Mouse (Mus musculus): ENCODE results near the gene Olfr1283. TPM values are rescaled to one million over a fixed set of nuclear protein-coding genes. Genes with fewer than 3 reads are reported as not detected.

The Olfr1283 gene
- polyA plus RNA-seq (2014; fragmentation: Illumina TruSeq; extraction: RNeasy Lipid Tissue Mini Kit (QIAGEN cat#74804); ENCODE audit: low read depth, low replicate concordance), result not detected

DNA sequence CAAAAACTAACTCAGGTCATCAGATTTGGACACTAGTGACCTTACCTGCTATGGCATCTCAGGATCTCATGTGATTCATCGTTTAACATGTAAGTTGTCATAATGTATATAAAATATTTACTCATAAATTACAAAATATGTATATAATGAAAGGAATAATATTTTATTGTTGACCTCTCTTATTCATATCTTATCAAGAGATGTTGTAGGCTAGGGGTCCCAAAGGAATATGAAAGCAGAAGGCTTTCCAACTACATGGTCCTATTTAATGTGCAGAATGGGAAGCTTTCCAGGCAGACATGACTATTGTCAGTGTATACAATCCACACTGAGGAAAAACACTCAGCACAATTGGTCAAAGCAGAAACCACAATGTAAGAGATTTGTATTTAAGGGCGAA is at the start of gene Olfr1283:
Gene Olfr1283 (plus strand): TSS at position 301 of the 400 bp plus-strand sequence.

DNA sequence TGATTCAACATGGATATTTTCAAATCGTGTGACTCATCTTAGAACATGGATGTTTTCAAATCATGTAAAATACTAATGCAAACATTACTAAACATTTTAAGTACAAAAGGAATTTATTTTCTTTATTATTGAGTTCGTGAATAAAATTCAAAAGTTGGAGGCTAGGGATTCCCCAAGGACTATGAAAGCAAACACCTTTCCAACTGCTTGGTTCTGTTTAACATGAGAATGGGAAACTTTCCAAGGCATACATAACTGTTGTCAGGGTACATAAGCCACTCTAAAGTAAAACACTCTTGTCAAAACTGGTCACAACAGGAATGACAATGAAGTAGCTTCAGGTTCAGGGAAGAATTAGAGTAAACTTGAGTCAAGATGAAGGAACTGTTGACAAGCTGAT is 40.4 kb upstream of the Olfr1283 start, which contains the start of gene Olfr1281:
Gene Olfr1281 (plus strand): TSS at position 301 of the 400 bp plus-strand sequence.

DNA sequence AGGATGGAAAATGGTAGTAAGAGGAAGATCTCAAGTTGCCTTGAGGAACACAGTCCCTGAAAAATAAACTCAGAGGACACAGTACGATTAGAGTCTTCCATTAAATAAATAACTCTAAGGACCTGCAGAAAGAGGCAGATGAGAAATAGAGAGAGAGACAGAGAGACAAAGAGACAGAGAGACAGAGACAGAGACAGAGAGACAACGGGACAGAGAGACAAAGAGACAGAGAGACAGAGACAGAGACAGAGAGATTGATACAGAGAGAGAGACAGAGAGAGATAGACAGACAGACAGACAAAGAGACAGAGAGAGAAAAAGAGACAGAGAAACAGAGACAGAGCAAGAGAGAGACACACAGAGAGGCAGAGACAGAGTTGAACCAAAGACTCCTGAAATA is 30.6 kb upstream of the Olfr1283 start, which contains the start of gene Olfr1282:
Gene Olfr1282 (minus strand): TSS at position 101 of the 400 bp plus-strand sequence.

DNA sequence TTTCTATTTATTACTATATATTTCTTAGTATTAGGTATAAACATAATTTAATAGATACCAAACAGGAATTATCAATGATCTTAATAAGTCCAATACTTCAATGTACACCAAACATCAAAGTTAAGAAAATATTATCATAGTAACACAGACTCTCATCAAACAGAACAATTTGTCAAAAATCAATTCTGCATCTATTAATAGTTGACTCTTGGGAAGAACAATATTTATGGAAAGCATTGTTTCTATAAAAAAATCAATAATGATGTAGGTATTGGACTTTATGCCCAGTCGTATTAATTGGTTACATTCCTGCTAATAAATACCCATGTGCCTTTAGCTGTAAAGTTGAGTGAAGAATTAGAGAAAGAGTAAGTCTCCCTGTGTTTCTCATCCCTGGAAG is 8.6 kb downstream of the Olfr1283 start, which contains the start of gene Olfr1284:
Gene Olfr1284 (plus strand): TSS at position 301 of the 400 bp plus-strand sequence.

Other genes starting within 250 kb of the Olfr1283 start
- not detected for gene Gm15130, start 213.9 kb upstream of the Olfr1283 start, polyA plus RNA-seq (2014; fragmentation: Illumina TruSeq; extraction: RNeasy Lipid Tissue Mini Kit (QIAGEN cat#74804); ENCODE audit: low read depth, low replicate concordance)
- gene 4930430A15Rik, start 137.2 kb upstream of the Olfr1283 start, polyA plus RNA-seq (2014; fragmentation: Illumina TruSeq; extraction: RNeasy Lipid Tissue Mini Kit (QIAGEN cat#74804); ENCODE audit: low read depth, low replicate concordance), result not detected
- not detected for gene Olfr1275, start 131.5 kb upstream of the Olfr1283 start, polyA plus RNA-seq (2014; fragmentation: Illumina TruSeq; extraction: RNeasy Lipid Tissue Mini Kit (QIAGEN cat#74804); ENCODE audit: low read depth, low replicate concordance)
- gene Olfr1276, start 112.3 kb upstream of the Olfr1283 start, polyA plus RNA-seq (2014; fragmentation: Illumina TruSeq; extraction: RNeasy Lipid Tissue Mini Kit (QIAGEN cat#74804); ENCODE audit: low read depth, low replicate concordance), result not detected
- not detected for gene Olfr1277, start 92.7 kb upstream of the Olfr1283 start, polyA plus RNA-seq (2014; fragmentation: Illumina TruSeq; extraction: RNeasy Lipid Tissue Mini Kit (QIAGEN cat#74804); ENCODE audit: low read depth, low replicate concordance)
- gene Olfr1278, start 76.7 kb upstream of the Olfr1283 start, polyA plus RNA-seq (2014; fragmentation: Illumina TruSeq; extraction: RNeasy Lipid Tissue Mini Kit (QIAGEN cat#74804); ENCODE audit: low read depth, low replicate concordance), result not detected
- not detected for gene Olfr1279, start 66.2 kb upstream of the Olfr1283 start, polyA plus RNA-seq (2014; fragmentation: Illumina TruSeq; extraction: RNeasy Lipid Tissue Mini Kit (QIAGEN cat#74804); ENCODE audit: low read depth, low replicate concordance)
- not detected for gene Olfr1280, start 52.8 kb upstream of the Olfr1283 start, polyA plus RNA-seq (2014; fragmentation: Illumina TruSeq; extraction: RNeasy Lipid Tissue Mini Kit (QIAGEN cat#74804); ENCODE audit: low read depth, low replicate concordance)
- not detected for gene Olfr1281, start 40.3 kb upstream of the Olfr1283 start, polyA plus RNA-seq (2014; fragmentation: Illumina TruSeq; extraction: RNeasy Lipid Tissue Mini Kit (QIAGEN cat#74804); ENCODE audit: low read depth, low replicate concordance)
- gene Olfr1282, start 30.7 kb upstream of the Olfr1283 start, polyA plus RNA-seq (2014; fragmentation: Illumina TruSeq; extraction: RNeasy Lipid Tissue Mini Kit (QIAGEN cat#74804); ENCODE audit: low read depth, low replicate concordance), result not detected
- gene Olfr1284, start 8.7 kb downstream of the Olfr1283 start, polyA plus RNA-seq (2014; fragmentation: Illumina TruSeq; extraction: RNeasy Lipid Tissue Mini Kit (QIAGEN cat#74804); ENCODE audit: low read depth, low replicate concordance), result not detected
- gene Olfr1286, start 56.3 kb downstream of the Olfr1283 start, polyA plus RNA-seq (2014; fragmentation: Illumina TruSeq; extraction: RNeasy Lipid Tissue Mini Kit (QIAGEN cat#74804); ENCODE audit: low read depth, low replicate concordance), result not detected
- gene Olfr1287, start 82.4 kb downstream of the Olfr1283 start, polyA plus RNA-seq (2014; fragmentation: Illumina TruSeq; extraction: RNeasy Lipid Tissue Mini Kit (QIAGEN cat#74804); ENCODE audit: low read depth, low replicate concordance), result not detected
- not detected for gene Olfr1288, start 107.3 kb downstream of the Olfr1283 start, polyA plus RNA-seq (2014; fragmentation: Illumina TruSeq; extraction: RNeasy Lipid Tissue Mini Kit (QIAGEN cat#74804); ENCODE audit: low read depth, low replicate concordance)
- not detected for gene Olfr1289, start 114.0 kb downstream of the Olfr1283 start, polyA plus RNA-seq (2014; fragmentation: Illumina TruSeq; extraction: RNeasy Lipid Tissue Mini Kit (QIAGEN cat#74804); ENCODE audit: low read depth, low replicate concordance)
- not detected for gene Olfr1290, start 127.0 kb downstream of the Olfr1283 start, polyA plus RNA-seq (2014; fragmentation: Illumina TruSeq; extraction: RNeasy Lipid Tissue Mini Kit (QIAGEN cat#74804); ENCODE audit: low read depth, low replicate concordance)
- not detected for gene Olfr1291-ps1, start 130.4 kb downstream of the Olfr1283 start, polyA plus RNA-seq (2014; fragmentation: Illumina TruSeq; extraction: RNeasy Lipid Tissue Mini Kit (QIAGEN cat#74804); ENCODE audit: low read depth, low replicate concordance)
- not detected for gene Olfr1293-ps, start 158.4 kb downstream of the Olfr1283 start, polyA plus RNA-seq (2014; fragmentation: Illumina TruSeq; extraction: RNeasy Lipid Tissue Mini Kit (QIAGEN cat#74804); ENCODE audit: low read depth, low replicate concordance)
- not detected for gene Olfr1294, start 173.5 kb downstream of the Olfr1283 start, polyA plus RNA-seq (2014; fragmentation: Illumina TruSeq; extraction: RNeasy Lipid Tissue Mini Kit (QIAGEN cat#74804); ENCODE audit: low read depth, low replicate concordance)
- not detected for gene Olfr1295, start 202.9 kb downstream of the Olfr1283 start, polyA plus RNA-seq (2014; fragmentation: Illumina TruSeq; extraction: RNeasy Lipid Tissue Mini Kit (QIAGEN cat#74804); ENCODE audit: low read depth, low replicate concordance)

Data from kidney, adult 10 weeks (tissue).